Mouse (Mus musculus): ENCODE measurements around the gene Pnpla2. TPM values are rescaled to one million over a fixed set of nuclear protein-coding genes. Genes with fewer than 3 reads are reported as not detected.
A peak's percentile ranks its signal among the peaks of the same experiment; 100 is the strongest.

Pnpla2 gene
- polyA plus RNA-seq, 1 experiment: 353 TPM

- no peaks in the 10 kb centered on the region for H3K27me3 ChIP-seq (replicated peaks; ENCODE audit: control insufficient read depth, insufficient read depth, low read length)
- no peak overlapping the region for H3K4me3 ChIP-seq (ENCODE audit: insufficient read depth, low read depth, low read length)
- TF ChIP-seq POLR2A (IDR thresholded peaks at IDR 0.05; ENCODE audit: low read depth, low read length): no peak
- no peak for TF ChIP-seq CTCF (conservative IDR thresholded peaks at IDR 0.05; ENCODE audit: insufficient read depth, insufficient read length, low read depth, low read length)
- WGBS: 52% methylated on average over 6 of the region's 6 CpGs
- peak overlapping the region; percentile 98 for H3K27ac ChIP-seq (ENCODE audit: insufficient read depth, low read depth, low read length)
- H3K4me1 ChIP-seq (ENCODE audit: control insufficient read depth, insufficient read depth, low read length): peaks cover 38% of the 10 kb centered on the region
- peak; percentile 54 for DNase-seq
- H3K36me3 ChIP-seq (ENCODE audit: control insufficient read depth, insufficient read depth, low read length): no peaks in the 10 kb centered on the region
Measured at GRCm38 (mm10) chr7:141469352-141469751, 14.4 kb downstream of the Pnpla2 start.

GRCm38 (mm10) chr7:141469901-141470636, 15.1 kb downstream of the Pnpla2 start:
- TF ChIP-seq POLR2A (IDR thresholded peaks at IDR 0.05; ENCODE audit: low read depth, low read length) (no peak), CTCF (conservative IDR thresholded peaks at IDR 0.05; ENCODE audit: insufficient read depth, insufficient read length, low read depth, low read length) (no peak)

GRCm38 (mm10) chr7:141470637-141470944, 15.6 kb downstream of the Pnpla2 start:
- no peaks in the 10 kb centered on the region for H3K27me3 ChIP-seq (replicated peaks; ENCODE audit: control insufficient read depth, insufficient read depth, low read length)
- H3K36me3 ChIP-seq (ENCODE audit: control insufficient read depth, insufficient read depth, low read length): no peaks in the 10 kb centered on the region
- 84% methylated on average over 10 of the region's 10 CpGs for WGBS
- TF ChIP-seq POLR2A (IDR thresholded peaks at IDR 0.05; ENCODE audit: low read depth, low read length) (no peak), CTCF (conservative IDR thresholded peaks at IDR 0.05; ENCODE audit: insufficient read depth, insufficient read length, low read depth, low read length) (no peak)
- no peak overlapping the region for H3K4me3 ChIP-seq (ENCODE audit: insufficient read depth, low read depth, low read length)
- DNase-seq: no peak
- H3K4me1 ChIP-seq (ENCODE audit: control insufficient read depth, insufficient read depth, low read length): peaks cover 39% of the 10 kb centered on the region
- H3K27ac ChIP-seq (ENCODE audit: insufficient read depth, low read depth, low read length): no peak overlapping the region

More at GRCm38 (mm10) chr7:141469901-141470636, 15.1 kb downstream of the Pnpla2 start:
- Histone ChIP-seq H3K4me1 (ENCODE audit: control insufficient read depth, insufficient read depth, low read length) (peaks cover 39% of the 10 kb centered on the region), H3K27me3 (replicated peaks; ENCODE audit: control insufficient read depth, insufficient read depth, low read length) (no peaks in the 10 kb centered on the region), H3K4me3 (ENCODE audit: insufficient read depth, low read depth, low read length) (no peak overlapping the region), H3K36me3 (ENCODE audit: control insufficient read depth, insufficient read depth, low read length) (no peaks in the 10 kb centered on the region), H3K27ac (ENCODE audit: insufficient read depth, low read depth, low read length) (no peak overlapping the region)
- DNase-seq: no peak
- 85% methylated on average over 18 of the region's 18 CpGs for WGBS

- H3K27me3 ChIP-seq (replicated peaks; ENCODE audit: control insufficient read depth, insufficient read depth, low read length): no peaks in the 10 kb centered on the region
- TF ChIP-seq CTCF (conservative IDR thresholded peaks at IDR 0.05; ENCODE audit: insufficient read depth, insufficient read length, low read depth, low read length) (no peak), POLR2A (IDR thresholded peaks at IDR 0.05; ENCODE audit: low read depth, low read length) (no peak)
- H3K27ac ChIP-seq (ENCODE audit: insufficient read depth, low read depth, low read length): no peak overlapping the region
- 95% methylated on average over 1 of the region's 1 CpGs for WGBS
- H3K4me1 ChIP-seq (ENCODE audit: control insufficient read depth, insufficient read depth, low read length): peaks cover 39% of the 10 kb centered on the region
- H3K4me3 ChIP-seq (ENCODE audit: insufficient read depth, low read depth, low read length): no peak overlapping the region
- no peak for DNase-seq
- H3K36me3 ChIP-seq (ENCODE audit: control insufficient read depth, insufficient read depth, low read length): no peaks in the 10 kb centered on the region
Measured at GRCm38 (mm10) chr7:141471236-141471635, 16.2 kb downstream of the Pnpla2 start.

- Histone ChIP-seq H3K27ac (ENCODE audit: insufficient read depth, low read depth, low read length) (no peak overlapping the region), H3K4me3 (ENCODE audit: insufficient read depth, low read depth, low read length) (no peak overlapping the region), H3K36me3 (ENCODE audit: control insufficient read depth, insufficient read depth, low read length) (no peaks in the 10 kb centered on the region), H3K27me3 (replicated peaks; ENCODE audit: control insufficient read depth, insufficient read depth, low read length) (no peaks in the 10 kb centered on the region), H3K4me1 (ENCODE audit: control insufficient read depth, insufficient read depth, low read length) (peaks cover 38% of the 10 kb centered on the region)
- DNase-seq: no peak
- TF ChIP-seq CTCF (conservative IDR thresholded peaks at IDR 0.05; ENCODE audit: insufficient read depth, insufficient read length, low read depth, low read length) (no peak), POLR2A (IDR thresholded peaks at IDR 0.05; ENCODE audit: low read depth, low read length) (no peak)
- 73% methylated on average over 6 of the region's 6 CpGs for WGBS
Measured at GRCm38 (mm10) chr7:141472226-141472625, 17.2 kb downstream of the Pnpla2 start.

GRCm38 (mm10) chr7:141472763-141473162, 17.8 kb downstream of the Pnpla2 start:
- TF ChIP-seq POLR2A (IDR thresholded peaks at IDR 0.05; ENCODE audit: low read depth, low read length) (no peak), CTCF (conservative IDR thresholded peaks at IDR 0.05; ENCODE audit: insufficient read depth, insufficient read length, low read depth, low read length) (no peak)
- no peak for DNase-seq
- Histone ChIP-seq H3K27ac (ENCODE audit: insufficient read depth, low read depth, low read length) (no peak overlapping the region), H3K36me3 (ENCODE audit: control insufficient read depth, insufficient read depth, low read length) (no peaks in the 10 kb centered on the region), H3K27me3 (replicated peaks; ENCODE audit: control insufficient read depth, insufficient read depth, low read length) (no peaks in the 10 kb centered on the region), H3K4me1 (ENCODE audit: control insufficient read depth, insufficient read depth, low read length) (peaks cover 43% of the 10 kb centered on the region), H3K4me3 (ENCODE audit: insufficient read depth, low read depth, low read length) (no peak overlapping the region)
- WGBS: 66% methylated on average over 6 of the region's 6 CpGs

- Histone ChIP-seq H3K4me3 (ENCODE audit: insufficient read depth, low read depth, low read length) (peak overlapping the region; percentile 96), H3K27me3 (replicated peaks; ENCODE audit: control insufficient read depth, insufficient read depth, low read length) (no peaks in the 10 kb centered on the region), H3K4me1 (ENCODE audit: control insufficient read depth, insufficient read depth, low read length) (peaks cover 34% of the 10 kb centered on the region), H3K36me3 (ENCODE audit: control insufficient read depth, insufficient read depth, low read length) (no peaks in the 10 kb centered on the region), H3K27ac (ENCODE audit: insufficient read depth, low read depth, low read length) (no peak overlapping the region)
- 5% methylated on average over 5 of the region's 5 CpGs for WGBS
- TF ChIP-seq POLR2A (IDR thresholded peaks at IDR 0.05; ENCODE audit: low read depth, low read length) (no peak), CTCF (conservative IDR thresholded peaks at IDR 0.05; ENCODE audit: insufficient read depth, insufficient read length, low read depth, low read length) (no peak)
- no peak for DNase-seq
Measured at GRCm38 (mm10) chr7:141474160-141474559, 19.2 kb downstream of the Pnpla2 start.
